Mouse (Mus musculus): ENCODE results near the gene Stat5b. TPM values are rescaled to one million over a fixed set of nuclear protein-coding genes. Genes with fewer than 3 reads are reported as not detected.

Gene Stat5b
- total and polyA plus RNA-seq, 2 experiments from 2014 or later, result 8.8 to 22.6 TPM

DNA sequence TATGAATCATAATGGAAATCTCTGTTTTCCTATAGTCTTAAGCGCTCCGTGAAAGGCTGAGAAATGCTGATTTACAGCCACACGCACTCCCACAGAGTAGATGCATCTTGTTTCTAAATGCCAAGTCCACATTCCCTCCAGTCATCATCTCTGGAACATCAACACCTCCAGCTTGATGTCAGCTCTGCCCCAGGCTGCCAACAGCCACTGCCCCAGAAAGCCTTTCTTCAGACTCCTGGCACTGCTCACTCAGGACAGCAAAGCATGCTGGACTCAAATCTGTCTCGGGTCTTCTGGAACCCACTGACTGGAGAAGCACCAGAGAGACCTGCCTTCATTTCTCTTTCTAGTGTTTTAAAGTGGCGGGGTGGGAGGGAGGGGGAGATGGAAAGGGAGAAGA lies 41.9 kb upstream of the Stat5b start:
- Histone ChIP-seq H3K4me3 (ENCODE audit: low read depth, low read length) (no peak overlapping the region), H3K36me3 (ENCODE audit: insufficient read depth) (peaks cover 17% of the 10 kb centered on the region), H3K4me2 (ENCODE audit: low read depth) (no peak overlapping the region), H3K27ac (ENCODE audit: low read depth, low read length) (no peak overlapping the region), H3K9ac (no peak overlapping the region), H3K4me1 (ENCODE audit: insufficient read depth) (no peaks in the 10 kb centered on the region), H3K9me3 (ENCODE audit: low read length) (no peaks in the 10 kb centered on the region), H3K27me3 (ENCODE audit: insufficient read depth, low read length) (no peaks in the 10 kb centered on the region)
- ATAC-seq, result no peak
- TF ChIP-seq CTCF (IDR thresholded peaks at IDR 0.05; ENCODE audit: low read depth), result no peak
- 83% methylated on average over 5 of the region's 5 CpGs for WGBS
- no peak for DNase-seq

GRCm38 (mm10) chr11:100891256-100892123 lies 41.0 kb upstream of the Stat5b start:
- H3K27ac ChIP-seq (ENCODE audit: low read depth, low read length), result no peak overlapping the region
- no peaks in the 10 kb centered on the region for H3K4me1 ChIP-seq (ENCODE audit: insufficient read depth)
- DNase-seq (no peak), ATAC-seq (no peak)
- no peak overlapping the region; the same call in 1 of the 2 replicates for H3K9ac ChIP-seq
- H3K4me3 ChIP-seq (ENCODE audit: low read depth, low read length), result no peak overlapping the region
- 76% methylated on average over 15 of the region's 15 CpGs for WGBS
- H3K27me3 ChIP-seq (ENCODE audit: insufficient read depth, low read length), result no peaks in the 10 kb centered on the region
- no peak overlapping the region for H3K4me2 ChIP-seq (ENCODE audit: low read depth)
- no peaks in the 10 kb centered on the region for H3K9me3 ChIP-seq (ENCODE audit: low read length)
- TF ChIP-seq CTCF (IDR thresholded peaks at IDR 0.05; ENCODE audit: low read depth), result no peak
- peaks cover 14% of the 10 kb centered on the region for H3K36me3 ChIP-seq (ENCODE audit: insufficient read depth)

- no peak for ATAC-seq
- peak; percentile 24 for DNase-seq
- 52% methylated on average over 6 of the region's 6 CpGs for WGBS
- Histone ChIP-seq H3K4me2 (ENCODE audit: low read depth) (no peak overlapping the region), H3K27me3 (ENCODE audit: insufficient read depth, low read length) (no peaks in the 10 kb centered on the region), H3K4me3 (ENCODE audit: low read depth, low read length) (no peak overlapping the region), H3K9ac (no peak overlapping the region), H3K9me3 (ENCODE audit: low read length) (no peaks in the 10 kb centered on the region), H3K36me3 (ENCODE audit: insufficient read depth) (peaks cover 14% of the 10 kb centered on the region), H3K27ac (ENCODE audit: low read depth, low read length) (no peak overlapping the region), H3K4me1 (ENCODE audit: insufficient read depth) (no peaks in the 10 kb centered on the region)
- no peak for TF ChIP-seq CTCF (IDR thresholded peaks at IDR 0.05; ENCODE audit: low read depth)
Observed at GRCm38 (mm10) chr11:100890481-100890880, 40.0 kb upstream of the Stat5b start.

DNA sequence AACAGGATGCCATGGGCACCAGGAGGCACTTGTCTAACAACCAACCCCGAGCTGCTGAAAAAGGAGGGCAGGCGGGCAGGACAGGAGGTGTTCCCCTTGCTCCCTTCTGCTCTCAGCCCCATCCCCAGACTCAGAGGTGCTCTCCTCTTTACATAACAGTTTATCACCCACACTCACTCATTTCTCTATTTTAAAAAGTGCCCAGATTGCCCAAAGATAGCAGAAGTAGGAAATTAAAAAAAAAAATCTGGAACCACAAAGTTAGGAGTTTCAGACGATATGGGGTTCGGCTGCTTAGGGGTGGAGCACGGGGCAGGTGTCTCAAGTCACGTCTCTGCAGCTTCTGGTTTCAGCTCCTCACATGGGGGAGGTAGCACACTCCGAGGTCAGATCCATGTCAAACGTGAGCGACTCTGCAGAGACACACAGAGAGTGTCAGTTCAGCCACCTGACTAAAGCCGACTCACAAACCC lies 37.9 kb upstream of the Stat5b start:
- Histone ChIP-seq H3K9me3 (ENCODE audit: low read length) (no peaks in the 10 kb centered on the region), H3K36me3 (ENCODE audit: insufficient read depth) (peaks cover 14% of the 10 kb centered on the region), H3K27ac (ENCODE audit: low read depth, low read length) (no peak overlapping the region), H3K27me3 (ENCODE audit: insufficient read depth, low read length) (no peaks in the 10 kb centered on the region), H3K4me3 (ENCODE audit: low read depth, low read length) (no peak overlapping the region), H3K4me1 (ENCODE audit: insufficient read depth) (no peaks in the 10 kb centered on the region), H3K4me2 (ENCODE audit: low read depth) (no peak overlapping the region), H3K9ac (no peak overlapping the region)
- DNase-seq (no peak), ATAC-seq (no peak)
- WGBS, result 84% methylated on average over 10 of the region's 10 CpGs
- no peak for TF ChIP-seq CTCF (IDR thresholded peaks at IDR 0.05; ENCODE audit: low read depth)

GRCm38 (mm10) chr11:100887764-100888163 lies 37.2 kb upstream of the Stat5b start:
- H3K27ac ChIP-seq (ENCODE audit: low read depth, low read length), result no peak overlapping the region
- H3K9ac ChIP-seq, result no peak overlapping the region
- H3K4me2 ChIP-seq (ENCODE audit: low read depth), result no peak overlapping the region
- DNase-seq (no peak), ATAC-seq (no peak)
- TF ChIP-seq CTCF (IDR thresholded peaks at IDR 0.05; ENCODE audit: low read depth), result no peak
- 86% methylated on average over 3 of the region's 3 CpGs for WGBS
- H3K4me3 ChIP-seq (ENCODE audit: low read depth, low read length), result no peak overlapping the region
- no peaks in the 10 kb centered on the region for H3K9me3 ChIP-seq (ENCODE audit: low read length)
- H3K36me3 ChIP-seq (ENCODE audit: insufficient read depth), result peaks cover 11% of the 10 kb centered on the region
- no peaks in the 10 kb centered on the region for H3K4me1 ChIP-seq (ENCODE audit: insufficient read depth)
- H3K27me3 ChIP-seq (ENCODE audit: insufficient read depth, low read length), result no peaks in the 10 kb centered on the region

- TF ChIP-seq CTCF (IDR thresholded peaks at IDR 0.05; ENCODE audit: low read depth), result no peak
- no peaks in the 10 kb centered on the region; the same call in 1 of the 2 replicates for H3K27me3 ChIP-seq (ENCODE audit: insufficient read depth, low read length)
- H3K27ac ChIP-seq (ENCODE audit: low read depth, low read length), result no peak overlapping the region
- no peak overlapping the region for H3K4me3 ChIP-seq (ENCODE audit: low read depth, low read length)
- H3K9ac ChIP-seq, result no peak overlapping the region
- ATAC-seq (no peak), DNase-seq (no peak)
- no peaks in the 10 kb centered on the region for H3K4me1 ChIP-seq (ENCODE audit: insufficient read depth)
- no peaks in the 10 kb centered on the region for H3K9me3 ChIP-seq (ENCODE audit: low read length)
- no peak overlapping the region for H3K4me2 ChIP-seq (ENCODE audit: low read depth)
- WGBS, result 87% methylated on average over 4 of the region's 4 CpGs
- H3K36me3 ChIP-seq (ENCODE audit: insufficient read depth), result peaks cover 10% of the 10 kb centered on the region
Observed at GRCm38 (mm10) chr11:100887236-100887635, 36.7 kb upstream of the Stat5b start.

DNA sequence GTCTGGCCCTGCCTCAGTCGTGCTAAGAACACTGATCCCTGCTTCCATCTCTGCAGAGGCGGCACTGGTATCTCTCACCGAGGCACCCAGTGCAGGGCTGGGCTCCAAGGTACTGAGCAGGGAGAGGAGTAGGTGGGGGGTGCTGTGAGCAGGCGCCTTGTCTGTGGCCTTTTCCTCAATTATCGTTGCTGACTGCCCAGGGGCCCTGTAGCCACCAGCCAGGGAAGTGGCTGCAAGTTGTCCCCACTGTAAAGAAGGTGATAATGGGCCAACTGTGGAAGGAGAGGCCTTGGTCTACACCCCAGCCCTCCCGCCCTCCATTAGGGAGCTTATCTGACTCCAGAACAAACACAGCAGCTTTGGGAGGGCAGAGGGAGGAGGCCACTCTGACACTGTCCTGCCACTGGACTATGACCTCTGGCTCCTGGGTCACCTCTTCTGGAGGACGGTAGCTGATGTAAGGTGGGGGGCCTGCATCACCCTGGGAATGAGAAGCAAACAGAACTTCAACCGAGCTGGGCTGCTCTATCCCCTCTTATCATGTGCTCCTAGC lies 35.7 kb upstream of the Stat5b start:
- DNase-seq, result no peak

More for the DNA sequence above, 35.7 kb upstream of the Stat5b start:
- Histone ChIP-seq H3K4me3 (ENCODE audit: low read depth, low read length) (no peak overlapping the region), H3K4me1 (ENCODE audit: insufficient read depth) (no peaks in the 10 kb centered on the region), H3K9me3 (ENCODE audit: low read length) (no peaks in the 10 kb centered on the region), H3K36me3 (ENCODE audit: insufficient read depth) (peaks cover 10% of the 10 kb centered on the region), H3K9ac (no peak overlapping the region), H3K27me3 (ENCODE audit: insufficient read depth, low read length) (no peaks in the 10 kb centered on the region; the same call in 1 of the 2 replicates), H3K27ac (ENCODE audit: low read depth, low read length) (no peak overlapping the region), H3K4me2 (ENCODE audit: low read depth) (no peak overlapping the region)
- no peak for TF ChIP-seq CTCF (IDR thresholded peaks at IDR 0.05; ENCODE audit: low read depth)
- WGBS, result 77% methylated on average over 8 of the region's 8 CpGs
- ATAC-seq, result no peak
